Mouse (Mus musculus) gastrocnemius, adult 18-20 months (tissue): ENCODE results near the gene 2210408I21Rik. TPM values are rescaled to one million over a fixed set of nuclear protein-coding genes. Genes with fewer than 3 reads are reported as not detected.

Source experiments
- DNase-seq: peaks from one replicate; pipeline ENCODE4 v3.0.0; 2021; ENCODE audit warnings: low spot score
- total RNA-seq, 2 experiments: library from RNA; stranded (reverse); gene quantifications; 2 replicates each; pipeline ENCODE4 v1.2.3; 2021

2210408I21Rik gene
- total RNA-seq, 2 experiments from 2014 or later, result 5.3 to 5.5 TPM

GRCm38 (mm10) chr13:77275172-77275747 is 139.9 kb downstream of the 2210408I21Rik start:
- DNase-seq, result no peak

- no peak for DNase-seq
Observed at GRCm38 (mm10) chr13:77278659-77279413, 143.5 kb downstream of the 2210408I21Rik start.

DNA sequence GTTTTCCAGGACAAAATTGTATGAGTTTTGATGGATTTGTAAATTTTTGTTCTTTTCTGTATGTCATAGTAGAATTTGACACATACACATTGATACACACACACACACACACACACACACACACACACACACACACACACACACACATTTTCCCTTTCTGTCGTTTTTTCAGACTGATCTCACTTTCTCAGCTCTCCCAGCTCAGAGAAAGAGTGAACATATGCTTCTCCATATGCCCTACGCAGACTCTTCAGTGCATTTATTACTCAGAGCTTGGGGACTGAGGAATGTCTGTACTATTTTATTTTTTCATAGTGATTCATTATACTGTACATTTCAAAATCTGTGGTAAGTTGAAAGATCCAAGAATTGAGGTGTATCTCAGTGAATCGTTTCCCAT is 160.2 kb downstream of the 2210408I21Rik start:
- DNase-seq, result no peak

GRCm38 (mm10) chr13:77324101-77324500 is 188.8 kb downstream of the 2210408I21Rik start:
- DNase-seq, result no peak

DNA sequence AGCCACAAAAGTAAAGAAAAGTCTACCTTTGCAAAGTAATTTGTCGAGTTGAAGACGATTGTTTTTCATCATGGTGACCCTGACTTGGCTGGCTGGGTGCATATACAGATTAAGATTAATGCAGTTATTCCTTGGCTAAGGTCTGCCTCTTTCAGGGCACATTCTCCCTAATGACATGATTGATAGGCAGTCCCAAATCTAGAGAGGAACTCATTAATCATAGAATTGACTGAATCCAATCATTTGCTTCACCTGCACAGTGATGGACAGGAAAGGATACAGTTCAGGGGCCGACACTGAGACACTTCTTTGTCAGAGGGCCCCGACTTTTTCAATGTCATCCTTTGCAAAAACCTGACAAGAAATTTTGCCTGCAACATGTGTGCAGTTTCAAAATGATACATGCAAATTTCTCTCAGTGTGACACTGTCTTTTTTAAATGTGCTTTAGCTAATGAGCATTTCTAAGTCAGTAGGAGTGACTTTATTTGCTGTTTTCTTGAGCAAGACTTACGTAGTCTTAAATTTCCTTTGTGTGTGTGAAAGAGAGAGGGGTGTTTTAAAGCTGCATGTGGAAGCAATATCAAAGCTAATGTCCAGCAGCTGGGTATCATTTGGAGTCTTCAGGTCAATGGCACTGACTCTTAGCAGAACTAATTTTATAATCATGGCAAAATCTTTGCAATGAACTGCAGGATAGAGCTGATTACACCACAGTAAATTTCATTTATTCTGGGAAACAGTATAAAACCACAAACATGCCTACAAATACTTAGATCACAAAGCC is 191.0 kb downstream of the 2210408I21Rik start:
- no peak for DNase-seq

DNA sequence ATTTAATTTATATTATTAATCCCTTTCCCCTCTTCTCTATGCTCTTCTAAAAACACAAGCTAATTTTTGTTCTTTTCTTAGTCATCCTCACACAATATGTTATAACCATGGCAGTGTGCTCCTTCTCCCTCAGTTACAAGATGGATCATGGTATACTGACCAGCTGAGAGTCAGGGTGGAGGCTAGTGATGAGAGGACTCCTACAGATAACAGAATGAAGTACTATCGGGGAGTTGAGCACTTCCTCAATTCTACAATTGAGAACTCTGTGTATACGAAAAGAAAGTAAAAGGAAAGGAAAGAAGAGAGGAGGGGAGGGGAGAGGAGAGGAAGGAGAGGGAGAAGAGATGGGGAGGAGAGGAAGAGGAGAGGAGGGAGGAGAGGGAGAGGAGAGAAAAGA is 206.8 kb downstream of the 2210408I21Rik start:
- no peak for DNase-seq

- DNase-seq, result no peak
Observed at GRCm38 (mm10) chr13:77385448-77385970, 250.2 kb downstream of the 2210408I21Rik start.

- DNase-seq, result no peak
Observed at GRCm38 (mm10) chr13:77386001-77386400, 250.7 kb downstream of the 2210408I21Rik start.

DNA sequence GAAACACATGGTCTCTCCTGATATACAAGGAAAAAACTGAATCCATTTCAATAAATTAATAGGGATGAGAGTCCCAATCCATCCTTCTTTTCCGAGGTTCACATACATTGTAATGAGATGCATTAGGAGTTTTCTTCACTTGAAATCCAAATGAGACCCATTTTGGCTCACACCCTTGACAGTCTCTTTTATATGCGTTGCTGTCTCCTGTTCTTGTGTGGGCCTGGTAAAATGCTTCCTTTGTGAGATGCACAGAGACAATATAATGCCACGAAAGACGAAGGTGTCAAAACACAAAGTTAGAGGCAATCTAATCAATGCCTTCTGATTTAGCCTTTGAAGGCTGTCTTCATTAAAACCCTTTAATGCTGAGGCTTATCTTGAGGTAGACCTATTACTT is 252.8 kb downstream of the 2210408I21Rik start:
- DNase-seq, result no peak

DNA sequence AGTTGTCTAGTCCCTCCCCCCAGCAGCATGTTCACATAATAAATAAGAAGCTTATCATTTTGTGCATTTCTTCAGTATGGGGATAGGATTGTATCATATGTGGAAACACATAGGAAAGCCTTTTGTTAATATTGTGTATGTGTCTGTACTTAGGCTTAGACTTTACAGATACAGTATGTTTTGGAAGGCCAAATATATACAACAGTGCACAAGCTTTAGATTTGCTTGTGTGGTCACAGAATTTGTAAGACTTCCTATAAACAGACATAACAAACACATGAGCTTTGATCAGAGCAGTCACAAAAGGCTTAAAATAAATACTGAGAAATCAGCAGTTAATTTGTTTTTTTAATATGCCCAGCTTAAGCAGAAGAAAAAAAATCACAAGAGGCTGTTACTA is 253.9 kb downstream of the 2210408I21Rik start:
- DNase-seq, result no peak

GRCm38 (mm10) chr13:77396374-77396773 is 261.0 kb downstream of the 2210408I21Rik start:
- no peak for DNase-seq

DNA sequence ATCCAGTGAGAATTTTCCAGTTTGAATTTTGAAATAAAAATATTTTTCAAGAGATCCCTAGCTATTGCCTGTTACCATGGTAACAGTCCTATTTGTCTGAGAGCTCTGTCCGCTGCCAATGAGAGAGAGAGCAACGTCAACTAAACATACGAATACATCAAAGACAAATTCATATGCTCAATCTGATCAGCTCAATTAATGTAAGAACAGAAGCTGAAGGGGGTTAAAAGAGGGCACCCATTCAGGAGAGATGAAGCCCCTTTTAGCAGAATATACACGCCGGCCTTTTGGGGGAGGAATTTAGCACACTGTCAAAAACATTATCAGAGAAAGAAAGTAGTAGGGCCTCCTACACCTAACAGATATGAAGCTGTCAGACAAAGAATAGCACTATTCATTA is 261.6 kb downstream of the 2210408I21Rik start:
- DNase-seq, result no peak

DNA sequence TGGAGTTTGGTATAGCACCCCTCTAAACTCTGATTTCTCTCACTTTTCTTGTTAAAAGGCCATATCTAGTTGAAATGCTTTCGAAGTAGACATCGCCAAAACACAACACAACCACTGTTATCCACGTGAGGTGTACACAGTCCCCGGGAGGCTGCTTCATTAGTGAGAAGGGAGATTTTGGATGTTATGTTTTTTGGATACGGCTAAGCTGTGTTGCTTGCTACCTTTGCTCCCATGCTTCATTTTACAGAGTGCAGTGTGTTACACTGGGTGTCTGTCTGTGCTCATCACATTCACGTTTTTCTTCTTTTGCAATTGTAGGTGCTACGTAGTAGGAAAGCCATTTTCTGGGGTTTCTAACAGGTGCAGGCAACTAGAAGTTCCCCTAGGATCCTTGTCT is 262.3 kb downstream of the 2210408I21Rik start:
- DNase-seq, result no peak

GRCm38 (mm10) chr13:77398477-77398876 is 263.1 kb downstream of the 2210408I21Rik start:
- no peak for DNase-seq

DNA sequence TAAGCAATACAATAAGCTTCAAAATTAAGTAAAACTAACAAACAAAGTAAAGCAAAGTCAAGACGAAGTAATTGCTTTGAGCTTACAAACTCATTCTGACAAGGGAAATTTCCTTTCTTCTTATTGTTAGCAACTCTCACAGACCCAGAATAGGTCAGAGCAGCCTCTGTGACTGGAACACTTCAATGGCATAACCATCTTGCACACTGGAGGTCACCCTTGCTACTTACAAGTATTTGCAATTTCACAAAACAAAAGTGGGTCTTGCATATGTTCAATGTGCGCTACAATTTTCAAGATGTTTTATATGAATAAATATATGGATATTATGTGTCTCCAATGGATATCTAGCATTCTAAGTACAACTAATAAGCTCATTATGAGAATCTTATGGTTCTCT is 265.4 kb downstream of the 2210408I21Rik start:
- no peak for DNase-seq

- no peak for DNase-seq
Observed at GRCm38 (mm10) chr13:77408530-77408929, 273.2 kb downstream of the 2210408I21Rik start.

- no peak for DNase-seq
Observed at GRCm38 (mm10) chr13:77409804-77410203, 274.5 kb downstream of the 2210408I21Rik start.

DNA sequence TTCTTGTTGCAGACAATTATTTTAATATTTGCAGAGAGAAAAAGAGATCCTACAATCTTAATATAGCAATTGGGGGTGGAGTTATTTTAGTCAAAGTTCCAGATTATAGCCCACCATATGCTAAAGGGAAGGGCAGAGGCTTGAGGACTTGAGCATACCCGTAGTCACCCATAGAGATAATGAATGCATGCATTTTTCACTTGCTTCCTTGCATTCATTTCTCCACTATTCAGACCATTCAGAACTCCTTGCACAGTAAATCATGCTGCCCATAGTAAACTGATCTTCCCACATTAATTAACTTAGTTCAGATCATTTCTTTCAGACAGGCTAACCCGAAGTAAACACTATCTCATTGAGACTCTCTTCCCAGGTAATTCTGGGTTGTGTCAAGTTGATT is 277.5 kb downstream of the 2210408I21Rik start:
- DNase-seq, result no peak

GRCm38 (mm10) chr13:77450007-77450567 is 314.7 kb downstream of the 2210408I21Rik start:
- no peak for DNase-seq

DNA sequence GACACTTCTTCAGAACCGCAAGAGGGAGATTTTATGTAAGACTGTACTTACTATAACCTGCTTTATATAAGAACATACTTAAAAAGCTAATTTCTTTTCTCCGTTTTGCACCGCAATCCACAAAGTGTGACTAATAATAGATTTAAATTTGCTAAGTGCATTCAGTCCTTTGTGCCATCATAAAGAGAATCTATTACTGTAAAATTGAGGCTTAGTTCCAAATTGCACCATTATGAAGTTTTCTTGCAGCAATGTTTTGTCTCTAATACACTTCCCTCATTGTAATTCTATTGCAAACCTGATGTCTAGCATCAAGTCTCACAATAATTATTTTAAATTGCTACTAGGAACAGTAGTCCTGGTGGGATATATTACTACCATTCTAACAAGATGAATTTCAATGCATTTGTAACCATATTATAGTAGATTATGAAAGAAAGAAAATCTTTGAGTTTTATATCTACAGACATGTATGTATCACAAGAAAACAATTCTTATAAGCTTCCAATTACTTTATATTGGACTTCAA is 334.8 kb downstream of the 2210408I21Rik start:
- no peak for DNase-seq

DNA sequence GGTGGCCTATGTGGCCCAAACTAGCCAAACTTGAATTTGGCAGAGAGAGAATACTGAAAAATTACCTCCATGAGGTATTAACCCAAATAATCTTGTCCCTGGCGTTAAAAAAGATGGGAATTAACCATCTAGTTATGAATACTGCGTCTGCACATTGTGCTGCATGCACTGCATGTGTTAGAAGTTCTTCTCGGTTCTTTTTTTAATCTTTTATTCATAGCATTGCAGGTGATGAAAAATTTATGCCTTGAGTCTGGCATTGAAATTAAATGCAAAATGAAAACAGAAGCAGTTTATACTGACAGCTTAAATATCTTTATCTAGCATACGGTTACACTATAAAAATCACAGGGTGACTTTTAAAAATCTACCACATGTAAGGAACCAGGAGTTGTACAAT is 341.1 kb downstream of the 2210408I21Rik start:
- DNase-seq, result no peak
